Mouse (Mus musculus) heart, embryonic 16.5 days (tissue): Measurements from ENCODE around the gene Acp6. TPM values are rescaled to one million over a fixed set of nuclear protein-coding genes. Genes with fewer than 3 reads are reported as not detected.

ENCODE experiments used
- polyA plus RNA-seq: library from polyadenylated mRNA; unstranded; fragments of >200 nt; fragmentation: Nextera tagmentation; extraction: Ambion mirVana; gene quantifications from 2 replicates; pipeline ENCODE4 v1.2.1, GENCODE M21; 2015

Acp6 gene
- polyA plus RNA-seq, 1 experiment from 2014 or later = 59.0 TPM

Other genes with a start within 250 kb of the Acp6 start
- 0.02 TPM in 1 of 2 replicates, not detected in the other for gene Gja8, start 232.8 kb upstream of the Acp6 start, polyA plus RNA-seq
- gene Bcl9, start 139.1 kb downstream of the Acp6 start, polyA plus RNA-seq = 29.9 and 31.4 TPM in 2 replicates